Mouse (Mus musculus): ENCODE data around the gene Pask.
"Not testable (repeated sequence)": the region's sequence is repeated elsewhere in the genome, so short reads cannot be mapped to it uniquely, and the experiment has no call there.

Pask gene

GRCm38 (mm10) chr1:93342648-93343503 lies at the start of gene Pask, which contains the start of gene Ppp1r7:
Pask (minus strand) TSS chr1:93343482.
Ppp1r7 (plus strand) TSS chr1:93342854.
- DNase-seq (ENCODE audit: low spot score in 2 of 2) = peak; percentile 94

DNA sequence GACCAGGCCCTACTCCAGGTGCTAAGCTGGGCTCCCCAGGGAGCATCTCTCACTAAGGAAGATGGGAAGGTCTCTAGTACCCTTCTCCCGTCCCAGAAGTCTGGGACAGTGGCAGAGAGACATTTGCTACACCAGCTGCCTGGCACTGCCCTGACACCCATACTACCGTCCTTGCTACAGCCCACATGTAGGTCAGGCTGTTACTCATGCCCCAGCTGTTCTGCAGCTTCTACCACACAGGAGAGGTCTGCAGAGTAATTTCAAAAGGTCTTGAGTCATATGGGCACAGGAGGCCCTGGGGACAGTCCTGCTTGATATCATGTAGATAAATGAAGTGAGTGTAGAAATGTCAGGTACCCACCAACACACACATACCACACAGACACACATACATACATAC lies 45.6 kb upstream of the Pask start:
- no peak for DNase-seq (ENCODE audit: low spot score in 2 of 2)

DNA sequence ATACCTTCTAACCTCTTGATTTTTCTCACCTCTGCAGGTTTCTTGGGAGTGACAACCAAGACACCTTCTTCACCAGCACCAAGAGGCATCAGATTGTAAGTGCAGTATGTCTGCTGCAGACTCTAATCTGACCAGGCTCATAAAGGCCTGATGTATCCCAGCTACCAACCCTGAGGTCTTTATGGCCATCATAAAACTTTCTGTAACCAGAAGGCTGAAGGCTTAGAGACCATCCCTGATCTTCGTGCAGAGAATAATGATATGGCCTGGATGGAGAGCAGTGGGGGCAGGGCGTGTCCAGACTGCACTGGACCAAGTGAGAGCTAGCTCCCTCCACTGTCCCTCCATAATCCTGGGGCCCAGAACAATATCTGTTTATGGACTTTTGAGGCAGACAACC lies 43.9 kb upstream of the Pask start:
- DNase-seq (ENCODE audit: low spot score in 2 of 2) = no peak

DNA sequence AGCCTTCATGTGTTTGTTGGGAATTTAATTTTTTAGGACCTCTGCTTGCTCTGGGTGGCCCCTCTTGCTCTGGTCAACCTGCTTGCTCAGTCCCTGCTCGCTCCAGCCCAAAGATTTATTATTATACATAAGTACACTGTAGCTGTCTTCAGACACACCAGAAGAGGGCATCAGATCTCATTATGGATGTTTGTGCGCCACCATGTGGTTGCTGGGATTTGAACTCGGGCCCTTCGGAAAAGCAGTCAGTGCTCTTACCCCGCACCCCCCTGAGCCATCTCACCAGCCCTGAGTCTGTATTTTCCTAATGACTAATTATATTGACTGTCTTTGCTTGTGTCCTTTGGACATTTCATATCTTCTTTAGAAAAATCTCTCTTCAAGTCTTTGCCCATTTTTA lies 35.8 kb upstream of the Pask start:
- no peak for DNase-seq (ENCODE audit: low spot score in 2 of 2)

- DNase-seq (ENCODE audit: low spot score in 2 of 2) = no peak
Observed at GRCm38 (mm10) chr1:93377307-93377706, 34.0 kb upstream of the Pask start.

DNA sequence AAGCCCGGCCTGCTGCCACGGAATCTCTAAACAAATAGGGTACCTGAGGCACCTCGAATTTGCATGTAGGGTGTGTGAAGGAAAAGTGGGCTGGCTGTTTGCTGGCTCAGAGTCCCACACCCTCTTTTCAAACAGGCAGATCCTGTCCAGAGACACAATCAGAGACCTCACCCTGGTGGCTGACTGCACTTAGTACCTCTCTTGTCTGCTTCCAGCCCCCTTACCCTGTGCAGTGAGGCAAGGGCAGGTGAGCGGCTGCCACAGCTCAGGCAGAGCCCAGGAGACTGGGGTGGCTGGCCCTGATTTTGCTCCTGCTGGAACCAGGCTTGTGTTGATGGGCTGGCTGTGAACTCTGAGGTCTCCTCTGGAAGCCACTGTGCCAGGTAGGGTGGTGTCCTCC lies 30.4 kb upstream of the Pask start, which contains the start of gene Ano7:
Gene Ano7 (plus strand): TSS at position 266 of the 400 bp plus-strand sequence.
- DNase-seq (ENCODE audit: low spot score in 2 of 2) = no peak

- DNase-seq (ENCODE audit: low spot score in 2 of 2) = no peak
Observed at GRCm38 (mm10) chr1:93365641-93366040, 22.4 kb upstream of the Pask start.

DNA sequence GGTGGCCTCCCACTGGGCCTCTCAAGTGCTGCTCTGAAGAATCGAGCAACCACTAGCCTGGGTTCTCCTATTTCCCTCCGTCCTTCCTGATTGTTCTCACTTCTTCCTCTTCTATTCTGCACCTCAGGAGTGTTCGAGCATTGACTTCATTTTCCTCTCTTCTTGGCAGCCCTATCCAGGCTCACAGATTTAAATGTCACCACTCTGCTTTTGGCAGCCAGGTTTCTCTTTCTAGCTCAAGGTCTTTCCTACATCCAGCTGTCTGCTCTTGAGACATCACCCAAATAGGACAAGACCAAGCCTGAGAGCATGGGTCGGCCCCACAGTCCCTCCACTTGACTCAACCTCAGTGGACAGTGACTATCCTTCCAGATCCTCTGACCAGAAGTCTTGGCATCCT lies 19.4 kb upstream of the Pask start:
- DNase-seq (ENCODE audit: low spot score in 2 of 2) = no peak

GRCm38 (mm10) chr1:93352724-93353123 lies 9.4 kb upstream of the Pask start:
- peak; percentile 18 to 36 for DNase-seq (ENCODE audit: low spot score in 2 of 2)

DNA sequence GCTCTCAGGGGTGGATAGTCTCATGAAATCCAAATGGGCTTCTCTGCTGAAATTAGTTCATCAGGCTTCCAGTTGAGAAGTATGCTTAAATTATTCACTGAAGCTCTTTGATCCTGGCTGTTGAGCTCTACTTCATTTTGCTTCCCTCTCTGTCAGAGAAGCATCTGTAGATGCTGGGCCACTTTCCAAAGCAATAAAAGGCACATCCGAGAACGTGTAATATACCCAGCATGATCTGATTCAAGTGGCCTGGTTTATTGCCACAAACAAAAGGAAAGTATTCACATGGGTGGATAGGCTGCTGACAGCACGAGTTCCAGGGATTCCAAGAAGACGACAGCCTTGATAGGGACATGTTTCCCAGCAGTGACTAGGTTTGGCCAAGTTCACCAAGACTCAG lies 6.4 kb upstream of the Pask start:
- DNase-seq (ENCODE audit: low spot score in 2 of 2) = no peak

GRCm38 (mm10) chr1:93347176-93347575 lies 3.9 kb upstream of the Pask start:
- peak in 1 of 2 experiments; percentile 30 for DNase-seq (ENCODE audit: low spot score in 2 of 2)

DNA sequence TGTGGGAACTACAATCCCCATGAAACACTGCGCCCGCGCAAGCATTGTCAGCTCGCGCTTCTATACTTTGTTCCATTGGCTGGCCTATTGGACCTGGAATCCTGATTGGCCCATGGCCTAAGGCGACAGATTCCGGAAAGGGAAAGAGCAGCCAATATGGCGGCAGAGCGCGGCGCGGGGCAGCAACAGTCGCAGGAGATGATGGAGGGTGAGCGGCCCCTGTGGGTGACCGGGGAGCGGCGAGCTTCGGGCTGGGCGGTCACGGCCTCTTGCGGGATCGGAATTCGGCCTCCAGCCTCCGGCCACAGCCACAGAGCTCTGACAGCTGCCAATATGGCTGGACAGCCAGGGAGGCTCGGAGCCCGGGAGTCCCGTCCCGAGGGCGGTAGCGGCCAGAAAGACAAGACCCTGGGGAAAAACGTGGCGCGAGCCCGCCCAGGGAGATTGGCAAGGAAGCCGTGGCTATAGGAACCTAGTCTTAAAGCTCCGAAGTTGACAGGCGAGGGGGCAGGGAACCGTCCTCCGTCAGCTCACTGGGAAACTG lies 294 bp upstream of the Pask start:
- DNase-seq (ENCODE audit: low spot score in 2 of 2) = peak; percentile 95 to 97

GRCm38 (mm10) chr1:93334621-93335020 lies 8.7 kb downstream of the Pask start:
- DNase-seq (ENCODE audit: low spot score in 2 of 2) = no peak

GRCm38 (mm10) chr1:93326446-93326845 lies 16.8 kb downstream of the Pask start:
- DNase-seq (ENCODE audit: low spot score in 2 of 2) = no peak

DNA sequence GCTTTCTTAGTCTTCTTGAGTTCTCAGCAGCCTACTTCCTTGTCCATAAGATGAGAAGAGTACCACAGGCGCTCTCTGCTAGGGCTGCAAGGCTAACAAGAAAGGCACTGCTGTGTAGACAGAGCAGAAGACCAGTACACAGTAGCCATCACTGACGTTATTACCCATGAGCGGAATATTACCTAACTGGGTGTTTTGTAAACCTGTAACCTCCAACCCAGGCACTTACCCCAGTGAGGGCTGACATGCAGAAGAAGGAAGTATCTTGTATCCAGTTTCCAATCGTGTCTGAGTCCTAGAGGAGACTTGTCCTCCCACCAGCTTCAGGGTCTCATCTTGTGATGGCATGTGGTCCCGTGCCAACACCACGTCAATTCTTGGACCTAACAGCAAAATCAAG lies 19.3 kb downstream of the Pask start:
- DNase-seq (ENCODE audit: low spot score in 2 of 2) = no peak

DNA sequence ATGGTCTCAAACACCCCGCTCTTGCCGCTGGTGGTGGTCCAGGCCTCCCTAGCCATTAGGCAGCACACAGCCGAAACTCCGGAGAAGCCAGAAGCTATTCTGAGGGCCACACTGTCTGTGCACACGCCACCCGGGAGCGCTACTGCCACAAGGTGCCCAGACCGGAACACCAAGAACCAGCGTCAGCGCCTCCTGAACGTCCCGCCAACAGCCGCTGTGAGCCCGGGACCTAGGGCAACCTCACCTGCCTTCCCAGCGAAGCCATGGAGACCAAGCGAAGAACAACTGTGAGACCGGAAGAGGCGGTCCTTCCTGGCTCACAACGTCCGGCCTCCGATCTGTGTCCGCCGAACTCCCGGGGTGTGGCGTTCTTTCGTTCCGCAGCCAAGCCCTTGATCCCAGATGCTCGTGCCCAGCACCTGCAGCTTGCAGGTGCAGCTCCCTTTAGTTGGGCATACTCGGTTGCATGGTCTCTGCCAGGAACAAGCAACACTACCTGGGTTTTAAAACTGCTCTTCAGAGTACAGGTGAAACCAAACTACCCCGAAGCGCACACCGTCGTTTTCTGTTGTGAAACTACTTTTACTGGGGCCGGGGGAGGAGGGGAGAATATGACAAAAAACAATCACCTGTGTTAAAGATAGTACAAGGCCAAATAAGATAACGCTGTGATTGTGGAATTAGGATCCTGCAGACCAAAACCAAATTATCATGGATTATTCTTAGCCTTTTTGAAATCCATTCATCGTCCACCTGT lies 37.5 kb downstream of the Pask start, which contains the start of gene Mterf4:
Gene Mterf4 (minus strand): TSS at position 335 of the 757 bp plus-strand sequence.
- peak; percentile 82 to 84 for DNase-seq (ENCODE audit: low spot score in 2 of 2)

DNA sequence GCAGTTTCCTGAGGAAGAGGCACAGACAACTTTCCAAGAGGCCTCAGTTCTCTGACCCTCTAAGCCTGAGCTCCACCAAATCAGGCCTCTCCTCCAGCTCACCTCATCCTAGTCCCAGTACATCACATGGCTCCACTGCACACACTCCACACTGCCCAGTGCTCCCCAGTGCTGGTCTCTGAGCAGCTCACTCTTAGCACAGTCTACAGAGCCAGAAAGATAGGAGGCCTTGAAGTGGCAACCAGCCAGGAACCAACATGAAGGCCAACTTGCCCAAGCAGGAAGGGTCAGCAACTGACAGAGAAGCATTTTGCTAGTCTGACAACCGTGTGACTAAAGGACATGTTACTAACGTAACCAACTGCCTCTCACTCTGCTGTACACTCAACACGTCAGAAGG lies 42.7 kb downstream of the Pask start:
- DNase-seq (ENCODE audit: low spot score in 2 of 2) = no peak

- no peak for DNase-seq (ENCODE audit: low spot score in 2 of 2)
Observed at GRCm38 (mm10) chr1:93299791-93300190, 43.5 kb downstream of the Pask start.

DNA sequence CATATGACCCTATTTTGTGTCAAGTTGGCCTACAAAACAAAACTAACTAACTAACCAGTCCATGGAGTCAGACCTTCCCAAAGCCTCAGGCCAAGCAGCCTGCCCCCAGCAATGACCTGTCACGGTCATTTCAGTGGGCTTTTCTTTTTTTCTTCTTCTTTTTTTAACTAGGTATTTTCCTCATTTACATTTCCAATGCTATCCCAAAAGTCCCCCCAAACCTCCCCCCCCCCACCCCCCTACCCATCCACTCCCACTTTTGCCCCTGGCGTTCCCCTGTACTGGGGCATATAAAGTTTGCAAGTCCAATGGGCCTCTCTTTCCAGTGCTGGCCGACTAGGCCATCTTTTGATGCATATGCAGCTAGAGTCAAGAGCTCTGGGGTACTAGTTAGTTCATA lies 48.8 kb downstream of the Pask start:
- not testable (repeated sequence) for DNase-seq (ENCODE audit: low spot score in 2 of 2)

GRCm38 (mm10) chr1:93292006-93292405 lies 51.3 kb downstream of the Pask start:
- DNase-seq (ENCODE audit: low spot score in 2 of 2) = no peak

GRCm38 (mm10) chr1:93291591-93291990 lies 51.7 kb downstream of the Pask start:
- DNase-seq (ENCODE audit: low spot score in 2 of 2) = no peak

GRCm38 (mm10) chr1:93290956-93291355 lies 52.3 kb downstream of the Pask start:
- no peak for DNase-seq (ENCODE audit: low spot score in 2 of 2)
